Mouse (Mus musculus): ENCODE measurements around the gene Coro7.

DNA sequence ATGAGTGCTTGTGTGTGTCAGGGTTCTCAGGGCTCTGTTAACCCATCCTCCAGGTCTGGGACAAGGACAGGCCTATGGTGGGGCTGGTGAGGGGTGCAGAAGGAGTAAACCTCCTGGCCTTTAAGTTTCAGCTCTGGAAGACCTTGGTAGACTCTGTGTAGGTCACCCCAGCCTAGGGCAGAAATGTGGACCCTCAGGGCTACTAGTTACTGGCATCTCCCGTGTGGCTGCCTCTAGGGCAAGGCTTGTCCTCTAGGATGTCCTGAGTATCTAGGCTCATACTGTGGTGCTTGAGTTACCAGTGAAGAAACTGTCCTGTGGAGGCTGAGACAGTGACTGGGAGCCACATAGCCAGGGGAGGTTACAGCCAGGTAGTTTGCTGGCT is 76.1 kb downstream of the Coro7 start:
- TF ChIP-seq CTCF (IDR thresholded peaks at IDR 0.05; ENCODE audit: low read depth, low read length) (no peak), POLR2A (IDR thresholded peaks at IDR 0.05; ENCODE audit: insufficient read depth, low read length) (no peak)
